Mouse (Mus musculus) embryonic stem cell, embryonic (primary cell): ENCODE data around the gene Tfpi.

ENCODE experiments used
- CTCF ChIA-PET, 4 experiments: fragments of 300-600 bp in 2 of 4; fragments of 350-600 bp in 2 of 4; sonication (Branson Sonifier 250); formaldehyde crosslinking; loops; one replicate each; lab custom pipeline; 2022; ENCODE audit warnings: inconsistent platforms in 2 of 4; lab: Charles Lee
- POLR2A ChIA-PET, 4 experiments: fragments of 300-600 bp in 2 of 4; fragments of 350-600 bp in 2 of 4; sonication (Branson Sonifier 250); formaldehyde crosslinking; loops; one replicate each; lab custom pipeline; 2022; ENCODE audit warnings: antibody characterized with exemption in 4 of 4, inconsistent platforms in 1 of 4; lab: Charles Lee

Gene Tfpi

DNA sequence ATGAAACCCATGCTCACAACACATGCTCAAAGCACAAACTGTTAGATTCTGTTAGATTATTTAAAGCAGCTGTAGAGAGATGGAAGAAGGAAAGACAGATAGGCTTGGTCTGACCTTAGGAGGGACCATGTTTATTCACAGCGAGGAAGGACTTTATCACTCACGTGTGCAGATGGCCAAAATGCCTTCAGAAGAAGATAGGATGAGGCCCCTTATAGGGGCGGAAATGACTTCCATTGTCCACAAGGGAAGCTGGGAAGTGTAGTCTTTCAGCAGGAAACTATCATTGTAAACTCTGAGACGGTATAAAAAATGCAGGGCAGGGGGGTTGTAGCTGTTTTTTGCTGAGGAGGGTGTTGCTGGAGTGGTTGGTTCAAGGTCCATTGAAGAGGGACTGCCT lies at the start of gene Tfpi:
Tfpi (minus strand) TSS at position 199 of the 400 bp plus-strand sequence.
- CTCF ChIA-PET: interaction anchor here (0.6 to 1.7 kb wide), 8 partner anchors 12 to 412 kb away, joined by 3 to 6 read pairs (median 4); no protein-coding TSS in a partner anchor

DNA sequence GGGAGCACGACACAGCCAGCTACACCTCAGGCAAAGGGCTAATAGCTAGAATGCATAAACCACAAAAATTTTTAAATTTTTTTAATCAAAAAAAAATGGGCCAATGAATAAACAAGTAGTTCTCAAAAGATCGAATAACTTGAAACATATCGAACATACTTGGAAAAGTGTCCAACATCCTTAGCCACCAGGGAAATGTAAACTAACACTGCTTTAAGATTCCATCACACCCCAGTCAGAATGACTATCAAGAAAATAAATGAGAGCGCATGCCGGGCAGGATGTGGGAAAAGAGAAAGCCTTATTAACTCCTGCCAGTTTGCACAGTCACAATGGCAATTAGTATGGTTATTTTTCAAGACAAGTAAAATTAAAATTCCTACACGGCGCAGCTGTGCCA lies 49.6 kb upstream of the Tfpi start:
- CTCF ChIA-PET: interaction anchor here in 1 of 4 experiments (1.0 kb wide), 1 partner anchor 18 kb away, joined by 4 read pairs; no protein-coding TSS in a partner anchor
- POLR2A ChIA-PET: interaction anchor here in 2 of 4 experiments (0.6 to 1.9 kb wide), 2 partner anchors 10 to 486 kb away, joined by 6 read pairs; no protein-coding TSS in a partner anchor

More for the DNA sequence above, at the start of gene Tfpi:
- POLR2A ChIA-PET: interaction anchor here in 3 of 4 experiments (0.6 to 4.2 kb wide), 17 partner anchors 10 to 784 kb away, joined by 3 to 38 read pairs (median 3); partner anchors contain the start of genes Ctnnd1 (in 1 of the 3), Selenoh (in 1 of the 3) and Slc43a1 (in 1 of the 3)

DNA sequence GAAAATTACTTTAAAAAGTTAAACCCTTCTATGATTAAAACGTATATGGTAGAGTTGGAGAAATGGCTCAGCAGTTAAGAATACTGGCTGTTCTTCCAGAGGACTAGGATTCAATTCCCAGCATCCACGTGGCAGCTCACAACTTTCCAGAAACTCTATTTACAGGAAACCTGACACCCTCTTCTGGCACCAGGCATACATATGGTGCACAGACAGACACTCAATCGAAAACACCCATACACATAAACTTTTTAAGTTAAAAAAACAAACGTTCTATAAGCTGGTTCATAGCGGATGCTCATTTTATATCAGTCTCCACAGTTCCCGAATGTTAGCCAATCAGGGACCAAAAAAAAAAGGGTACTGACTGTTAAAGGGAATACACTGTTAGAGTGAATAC lies 49.2 kb upstream of the Tfpi start:
- ChIA-PET POLR2A (interaction anchor here in 2 of 4 experiments (0.6 to 1.9 kb wide), 2 partner anchors 9 to 487 kb away, joined by 6 read pairs; no protein-coding TSS in a partner anchor), CTCF (interaction anchor here in 1 of 4 experiments (1.0 kb wide), 1 partner anchor 18 kb away, joined by 4 read pairs; no protein-coding TSS in a partner anchor)

DNA sequence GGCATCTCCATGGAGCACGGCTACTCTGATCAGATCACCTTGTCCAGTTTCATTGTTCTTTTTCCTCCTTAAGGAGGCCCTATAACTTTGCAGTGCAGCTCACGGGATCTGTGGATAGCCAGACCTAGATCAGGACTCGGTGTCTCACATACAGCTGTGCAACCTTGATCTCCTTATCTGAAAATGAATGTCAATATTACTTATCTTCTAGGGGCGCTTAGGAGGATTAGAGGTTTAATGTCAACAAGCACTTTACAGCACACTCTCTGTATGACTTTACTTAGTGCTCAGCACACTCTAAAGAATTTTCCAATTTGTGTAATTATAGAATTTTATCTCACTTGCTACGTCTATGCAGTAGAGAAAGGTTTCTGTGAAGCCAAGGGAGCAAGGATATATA lies 48.5 kb upstream of the Tfpi start:
- POLR2A ChIA-PET: no interaction called here
- CTCF ChIA-PET: interaction anchor here in 2 of 4 experiments (0.5 to 0.6 kb wide), 2 partner anchors 111 to 138 kb away, joined by 3 to 5 read pairs; no protein-coding TSS in a partner anchor

DNA sequence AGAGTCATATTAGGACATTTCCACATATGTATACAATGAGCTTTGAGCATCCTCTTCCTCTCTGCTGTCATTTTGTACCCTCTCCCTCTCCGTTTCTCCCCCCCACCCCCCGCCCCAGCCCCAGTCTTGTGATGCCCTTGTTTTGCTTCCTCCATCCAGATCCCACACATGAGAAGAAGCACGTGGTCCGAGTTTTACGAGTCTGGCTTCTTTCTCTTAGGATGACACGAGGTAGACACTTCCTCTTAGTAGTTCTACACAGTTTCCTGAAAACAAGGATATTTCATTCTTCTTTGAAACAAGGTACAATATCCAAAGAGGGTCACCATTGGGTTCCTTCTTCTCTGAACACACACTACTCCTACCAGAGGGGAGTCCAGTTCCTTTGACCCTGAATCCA lies 47.4 kb upstream of the Tfpi start:
- POLR2A ChIA-PET: interaction anchor here in 1 of 4 experiments (0.6 to 1.3 kb wide), 2 partner anchors 57 to 110 kb away, joined by 3 to 5 read pairs; no protein-coding TSS in a partner anchor
- CTCF ChIA-PET: interaction anchor here in 1 of 4 experiments (0.6 kb wide), 1 partner anchor 83 kb away, joined by 4 read pairs; no protein-coding TSS in a partner anchor

DNA sequence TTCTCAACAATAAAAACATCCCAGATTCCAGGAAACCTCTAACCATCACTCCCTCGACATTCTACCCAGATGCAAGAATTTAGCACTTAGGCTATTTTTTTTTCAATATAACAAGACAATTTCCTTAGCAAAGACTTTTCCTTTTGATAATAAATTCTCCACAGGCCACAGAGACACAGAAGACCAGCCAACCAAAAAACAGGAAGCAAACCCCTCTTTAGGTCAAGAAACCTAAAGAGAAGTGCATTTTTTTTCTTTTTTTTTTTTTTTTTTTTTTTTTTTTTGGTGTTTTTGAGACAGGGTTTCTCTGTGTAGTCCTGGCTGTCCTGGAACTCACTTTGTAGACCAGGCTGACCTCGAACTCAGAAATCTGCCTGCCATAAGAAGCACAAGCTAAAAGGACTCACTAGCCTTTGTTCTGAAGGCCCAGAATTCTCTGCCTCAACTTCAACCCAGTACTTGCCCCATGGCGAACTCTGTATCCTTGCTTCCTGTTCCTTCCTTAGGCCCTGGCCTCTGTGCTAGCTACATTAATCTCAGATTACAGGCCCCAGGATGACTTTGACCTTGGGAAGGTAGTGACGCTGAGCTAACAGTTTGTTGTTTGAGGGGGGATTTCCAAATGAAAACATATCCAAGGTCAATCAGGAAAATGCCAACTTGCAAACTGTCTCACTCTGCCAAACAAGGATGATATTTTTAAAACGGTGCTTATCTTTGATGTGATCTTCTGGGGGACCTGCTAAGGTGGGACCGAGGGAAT lies 46.7 kb upstream of the Tfpi start:
- CTCF ChIA-PET: no interaction called here
- POLR2A ChIA-PET: interaction anchor here in 1 of 4 experiments (0.6 to 1.3 kb wide), 3 partner anchors 20 to 110 kb away, joined by 3 to 5 read pairs (median 5); no protein-coding TSS in a partner anchor

DNA sequence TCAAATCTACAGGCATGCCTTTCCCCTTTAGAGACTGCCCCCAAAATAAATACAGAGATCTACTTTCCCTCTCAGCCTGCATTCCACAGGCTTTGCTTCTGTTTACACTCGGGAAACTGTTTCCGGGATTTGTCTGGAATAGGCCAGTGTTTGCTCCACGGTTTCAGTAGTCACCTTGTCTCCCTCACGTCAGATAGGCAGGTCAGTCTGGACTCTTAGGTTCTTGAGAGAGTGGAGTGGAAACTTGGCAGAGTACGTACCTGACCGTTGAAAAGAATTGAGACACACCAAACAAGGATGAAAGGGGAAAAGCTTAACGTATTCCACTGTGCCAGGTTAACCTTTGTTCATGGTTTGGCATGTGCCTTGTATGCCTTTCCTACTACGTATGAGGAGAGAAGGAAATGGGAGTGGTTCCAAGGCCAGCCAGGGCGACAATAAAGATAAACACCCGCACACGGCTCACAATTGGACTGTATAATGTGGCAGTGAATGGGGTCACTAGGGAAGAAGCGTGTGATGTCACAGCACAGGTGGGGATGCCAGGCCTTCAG lies 43.0 kb upstream of the Tfpi start:
- ChIA-PET POLR2A (interaction anchor here in 1 of 4 experiments (1.0 to 1.1 kb wide), 3 partner anchors 59 to 290 kb away, joined by 3 read pairs; partner anchors contain the start of gene Ctnnd1), CTCF (no interaction called here)

DNA sequence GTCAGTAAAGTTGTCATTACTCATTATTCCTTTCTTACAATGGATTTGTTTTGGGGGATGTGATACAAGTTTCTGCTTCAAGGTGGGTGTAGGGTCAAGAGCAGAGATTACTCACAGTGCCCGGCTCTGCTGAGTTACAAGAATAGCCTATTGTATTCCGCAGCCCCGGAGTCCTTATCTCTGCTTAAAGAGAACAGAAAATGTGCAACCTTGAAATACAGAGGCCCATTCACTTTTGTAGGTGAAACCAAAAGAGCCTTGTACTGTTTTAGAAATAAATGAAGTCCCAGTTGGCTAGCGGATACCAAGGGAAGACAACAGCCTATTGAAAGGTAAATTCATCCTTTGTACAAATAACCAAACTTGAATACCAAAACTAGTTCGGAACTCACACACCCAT lies 42.2 kb upstream of the Tfpi start:
- POLR2A ChIA-PET: interaction anchor here in 1 of 4 experiments (1.0 to 1.1 kb wide), 3 partner anchors 60 to 291 kb away, joined by 3 read pairs; partner anchors contain the start of gene Ctnnd1
- CTCF ChIA-PET: no interaction called here

DNA sequence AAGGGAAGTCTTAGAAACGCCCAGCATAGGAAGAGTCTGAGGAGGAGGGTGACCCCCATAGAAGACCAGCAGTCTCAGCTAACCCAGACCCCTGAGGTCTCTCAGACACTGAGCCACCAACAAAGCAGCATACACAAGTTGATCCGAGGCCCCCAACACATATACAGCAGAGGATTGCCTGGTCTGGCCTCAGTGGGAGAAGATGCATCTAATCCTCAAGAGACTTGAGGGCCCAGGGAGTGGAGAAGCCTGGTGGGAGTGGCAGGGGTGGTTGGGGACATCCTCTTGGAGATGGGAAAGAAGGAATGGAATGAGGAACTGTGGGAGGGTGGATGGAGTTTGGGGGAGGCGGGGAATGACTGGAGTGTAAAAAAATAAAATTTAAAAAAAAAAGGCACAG lies 36.7 kb upstream of the Tfpi start:
- CTCF ChIA-PET: no interaction called here
- POLR2A ChIA-PET: interaction anchor here in 1 of 4 experiments (1.3 kb wide), 1 partner anchor 16 kb away, joined by 3 read pairs; no protein-coding TSS in a partner anchor

DNA sequence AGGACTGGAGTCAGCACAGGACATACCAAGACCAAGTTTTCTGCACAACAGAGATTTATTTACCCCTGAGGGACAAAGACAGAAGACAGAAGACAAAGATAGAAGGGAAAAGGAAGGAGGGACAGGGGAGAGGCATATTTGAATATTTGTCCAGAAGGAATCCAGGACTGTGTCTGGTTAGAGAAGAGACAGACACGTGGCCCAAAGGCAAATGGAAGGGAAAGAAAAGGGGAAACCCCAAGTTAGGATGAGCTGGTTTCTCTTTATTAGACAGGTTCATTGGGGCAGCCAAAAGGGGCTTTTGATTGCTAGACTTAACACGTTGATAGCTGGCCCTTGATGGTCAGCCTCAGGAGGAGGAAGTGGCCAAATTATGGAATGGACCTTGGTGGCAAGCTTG lies 34.9 kb upstream of the Tfpi start:
- POLR2A ChIA-PET: interaction anchor here in 1 of 4 experiments (0.6 kb wide), 1 partner anchor 139 kb away, joined by 7 read pairs; no protein-coding TSS in a partner anchor
- CTCF ChIA-PET: no interaction called here

DNA sequence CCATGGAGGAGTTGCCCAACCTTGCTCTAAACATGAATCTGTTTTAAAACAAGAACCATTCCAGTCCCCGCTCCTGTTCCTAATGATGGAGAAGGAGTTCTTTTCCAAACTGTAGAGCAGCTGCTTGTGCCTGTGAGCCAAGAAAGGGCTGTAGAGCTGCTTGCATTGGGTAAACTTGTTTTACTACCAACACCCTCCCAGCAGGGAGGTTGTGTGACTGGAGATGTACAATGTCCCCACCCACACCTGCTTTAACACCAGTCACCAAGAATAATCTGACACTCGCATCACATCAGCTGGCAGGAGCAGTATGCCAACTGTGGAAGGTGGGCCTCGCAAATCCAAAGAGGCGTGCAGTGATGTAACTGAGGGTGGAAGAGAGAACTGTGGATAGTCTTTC lies 34.5 kb upstream of the Tfpi start:
- CTCF ChIA-PET: no interaction called here
- POLR2A ChIA-PET: no interaction called here

DNA sequence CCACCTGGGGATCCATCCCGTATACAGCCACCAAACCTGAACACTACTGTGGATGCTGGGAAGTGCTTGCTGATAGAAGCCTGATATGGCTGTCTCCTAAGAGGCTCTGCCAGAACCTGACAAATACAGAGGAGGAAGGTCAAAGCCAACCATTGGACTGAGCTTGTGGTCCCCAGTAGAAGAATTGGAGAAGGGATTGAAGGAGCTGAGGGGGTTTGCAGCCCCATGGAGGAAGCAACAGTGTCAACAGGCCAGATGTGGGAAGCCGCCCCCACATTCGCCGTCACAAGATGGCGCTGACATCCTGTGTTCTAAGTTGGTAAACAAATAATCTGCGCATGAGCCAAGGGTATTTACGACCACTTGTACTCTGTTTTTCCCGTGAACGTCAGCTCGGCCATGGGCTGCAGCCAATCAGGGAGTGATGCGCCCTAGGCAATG lies 28.4 kb upstream of the Tfpi start:
- ChIA-PET POLR2A (interaction anchor here in 2 of 4 experiments (0.6 to 1.1 kb wide), 3 partner anchors 23 to 146 kb away, joined by 3 to 5 read pairs (median 4); partner anchors contain the start of gene Ctnnd1 (in 2 of the 2)), CTCF (interaction anchor here in 2 of 4 experiments (0.6 to 1.0 kb wide), 3 partner anchors 50 to 351 kb away, joined by 4 to 5 read pairs (median 4); no protein-coding TSS in a partner anchor)

DNA sequence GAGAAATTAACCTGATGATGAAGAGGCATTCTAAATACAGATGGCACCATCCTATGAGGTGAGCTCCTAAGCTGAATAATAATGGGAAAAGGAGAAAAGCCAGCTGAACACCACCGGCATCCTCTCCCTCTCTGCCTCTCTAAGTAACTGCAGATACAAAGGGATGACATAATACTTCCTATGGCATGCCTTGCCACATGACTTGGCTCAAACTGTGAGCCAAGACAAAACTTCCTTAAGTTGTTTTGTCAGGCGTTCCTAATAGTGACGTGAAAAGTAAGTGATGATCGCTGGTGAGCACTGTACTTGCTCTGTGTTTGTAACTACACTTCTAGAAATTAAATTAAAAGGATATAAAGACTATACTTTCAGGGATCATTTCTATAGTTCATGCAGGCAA lies 27.7 kb upstream of the Tfpi start:
- CTCF ChIA-PET: interaction anchor here in 1 of 4 experiments (0.6 to 1.0 kb wide), 2 partner anchors 50 to 351 kb away, joined by 4 read pairs; no protein-coding TSS in a partner anchor
- POLR2A ChIA-PET: interaction anchor here in 2 of 4 experiments (0.6 to 1.1 kb wide), 3 partner anchors 22 to 146 kb away, joined by 3 to 4 read pairs (median 3); partner anchors contain the start of gene Ctnnd1 (in 1 of the 2)

DNA sequence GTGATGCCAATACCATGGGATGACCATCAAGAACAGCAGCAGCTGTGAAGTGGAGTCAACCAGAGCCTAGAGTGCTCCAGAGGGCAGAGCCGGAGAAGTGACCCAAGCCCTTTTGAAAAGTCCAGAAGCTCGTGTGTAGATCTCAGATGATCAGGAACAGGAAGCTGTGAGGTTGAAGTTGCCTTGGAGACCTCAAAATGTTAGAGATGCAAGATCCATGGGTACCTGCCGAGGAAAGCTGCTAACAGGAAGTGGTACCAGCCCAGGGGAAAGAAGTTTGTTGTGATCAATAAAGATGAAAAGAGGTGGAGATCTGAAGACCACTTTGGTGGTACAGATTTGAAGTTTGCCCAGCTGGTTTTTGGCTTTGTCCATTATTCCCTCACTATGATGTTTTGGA lies 22.3 kb upstream of the Tfpi start:
- CTCF ChIA-PET: no interaction called here
- POLR2A ChIA-PET: interaction anchor here in 1 of 4 experiments (1.1 kb wide), 1 partner anchor 151 kb away, joined by 3 read pairs; no protein-coding TSS in a partner anchor

DNA sequence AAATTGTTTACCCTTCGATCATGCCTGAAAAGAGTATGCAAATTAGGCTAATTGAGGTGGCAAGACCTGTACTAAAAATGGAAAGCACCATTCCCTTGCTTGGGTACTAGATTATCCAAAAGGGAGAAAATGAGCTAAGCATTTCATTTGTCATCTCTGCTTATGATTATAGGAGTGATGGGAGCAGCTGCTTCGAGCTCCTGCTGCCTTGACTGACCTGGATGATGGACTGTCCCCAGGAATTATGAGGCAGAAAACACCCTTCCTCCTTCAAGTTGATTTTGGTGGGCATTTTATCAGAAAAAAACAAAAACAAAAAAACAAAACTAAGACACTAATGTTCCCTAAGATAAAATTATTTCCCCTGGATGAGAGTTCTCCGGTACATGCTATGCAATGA lies 18.5 kb upstream of the Tfpi start:
- POLR2A ChIA-PET: interaction anchor here in 2 of 4 experiments (0.7 to 0.9 kb wide), 2 partner anchors 9 to 13 kb away, joined by 3 to 5 read pairs; no protein-coding TSS in a partner anchor
- CTCF ChIA-PET: interaction anchor here in 1 of 4 experiments (0.7 to 0.9 kb wide), 2 partner anchors 40 to 85 kb away, joined by 3 read pairs; no protein-coding TSS in a partner anchor

DNA sequence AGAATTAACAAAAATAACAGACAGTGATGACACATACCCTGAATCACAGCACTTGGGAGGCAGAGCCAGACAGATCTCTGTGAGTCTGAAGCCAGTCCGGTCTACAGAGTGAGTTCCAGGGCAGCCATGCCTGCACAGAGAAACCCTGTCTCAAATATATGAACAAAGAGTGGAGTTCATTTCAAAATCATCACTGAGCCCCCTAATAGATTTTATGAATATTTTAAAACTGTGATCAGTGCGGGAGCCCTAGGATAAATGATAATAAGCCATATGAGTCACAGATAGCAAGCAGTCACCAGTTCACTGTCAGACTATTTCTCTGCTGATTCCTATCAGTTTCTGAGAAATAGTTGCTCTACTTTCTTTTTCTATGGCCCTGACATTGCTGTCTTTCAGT lies 17.1 kb upstream of the Tfpi start:
- ChIA-PET CTCF (no interaction called here), POLR2A (no interaction called here)

DNA sequence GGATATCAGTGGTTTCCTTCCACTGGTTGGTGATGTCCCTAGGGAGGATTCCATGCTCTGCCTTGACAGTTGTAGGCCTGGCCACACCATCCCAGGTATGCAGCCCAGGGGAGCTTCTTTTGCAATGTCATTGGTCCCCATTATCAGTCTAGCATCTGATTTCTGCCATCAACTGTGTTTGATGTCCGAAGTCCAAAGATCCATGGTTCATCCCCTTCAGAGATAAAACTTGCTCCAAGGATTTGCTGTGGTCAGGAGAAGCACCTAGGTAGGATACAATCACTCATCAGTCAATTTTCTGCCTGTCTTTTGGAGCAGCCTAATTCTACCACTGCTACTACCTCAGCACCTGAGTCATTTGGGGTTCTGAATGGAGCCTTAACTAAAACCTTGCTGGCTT lies 15.1 kb upstream of the Tfpi start:
- CTCF ChIA-PET: no interaction called here
- POLR2A ChIA-PET: no interaction called here

DNA sequence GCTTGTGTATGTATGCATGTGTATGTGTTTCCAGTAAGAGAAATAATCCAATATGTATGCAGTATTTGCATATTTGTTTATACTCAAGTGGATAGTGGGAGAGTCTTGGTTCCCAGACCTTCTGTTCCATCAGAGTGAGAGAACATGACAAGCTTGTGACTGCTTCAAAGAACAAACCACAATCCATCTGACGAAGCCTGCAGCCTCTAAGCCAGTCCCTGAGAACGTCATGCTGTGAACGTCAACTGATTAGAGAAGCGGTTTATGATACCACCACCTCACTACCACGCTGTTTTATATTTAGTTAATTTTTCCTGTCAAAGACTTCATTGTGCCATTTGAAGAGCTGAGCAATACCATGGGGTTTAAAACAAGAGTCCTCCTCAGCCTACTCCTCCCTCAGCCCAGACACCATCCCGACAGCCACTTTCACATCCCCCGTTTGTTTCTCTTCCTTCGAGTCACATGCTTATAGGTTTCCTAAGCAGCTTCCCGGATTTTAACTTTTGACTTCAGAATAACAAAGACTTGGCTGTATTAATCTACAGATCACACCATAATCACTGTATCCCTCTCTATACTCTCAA lies 11.2 kb upstream of the Tfpi start:
- CTCF ChIA-PET: no interaction called here
- POLR2A ChIA-PET: interaction anchor here in 1 of 4 experiments (0.6 kb wide), 1 partner anchor 177 kb away, joined by 3 read pairs; no protein-coding TSS in a partner anchor
